Mouse (Mus musculus): ENCODE results near the gene Iffo1. TPM values are rescaled to one million over a fixed set of nuclear protein-coding genes. Genes with fewer than 3 reads are reported as not detected.

Iffo1 gene
- polyA plus RNA-seq, 1 experiment = 90.4 TPM

DNA sequence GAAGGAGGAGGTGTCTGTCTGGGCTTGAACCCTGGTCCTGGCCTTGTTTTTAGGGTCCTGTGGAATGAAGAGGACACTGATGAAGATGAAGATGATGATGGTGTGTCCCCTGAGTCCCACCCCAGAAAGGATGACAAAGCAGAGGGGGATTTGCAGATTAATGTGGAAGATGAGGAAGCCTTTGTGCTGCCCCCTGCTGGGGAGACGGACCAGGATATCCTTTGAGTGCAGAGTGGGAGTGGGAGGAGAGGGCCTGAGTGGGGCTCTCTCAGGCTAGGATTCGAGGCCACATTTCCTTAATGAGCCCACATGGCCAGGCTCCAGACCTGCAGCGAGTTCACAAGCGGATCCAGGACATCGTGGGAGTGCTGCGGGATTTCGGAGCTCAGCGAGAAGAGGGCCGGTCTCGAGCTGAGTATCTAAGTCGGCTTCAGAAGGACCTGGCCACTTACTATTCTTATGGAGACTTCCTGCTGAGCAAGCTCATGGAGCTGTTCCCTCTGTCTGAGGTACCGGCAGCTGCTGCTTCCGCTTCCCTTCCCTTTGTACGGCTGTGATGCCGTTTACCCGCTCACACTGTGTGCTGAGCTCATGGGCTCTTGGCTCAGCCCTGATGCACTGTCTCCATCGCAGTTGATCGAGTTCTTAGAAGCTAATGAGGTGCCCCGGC lies 7.9 kb upstream of the Iffo1 start:
- TF ChIP-seq POLR2A (IDR thresholded peaks at IDR 0.05; ENCODE audit: control insufficient read depth, extremely low read depth, insufficient read depth, low read length, poor library complexity) (no peak), CTCF (IDR thresholded peaks at IDR 0.05; ENCODE audit: borderline replicate concordance, control insufficient read depth, extremely low read depth, insufficient read depth, low read length, poor library complexity) (peak; percentile 15; the same call in 1 of the 2 replicates)
- H3K36me3 ChIP-seq (ENCODE audit: control insufficient read depth, insufficient read depth, low read length) = peaks cover 32% of the 10 kb centered on the region
- peaks cover 4% of the 10 kb centered on the region for H3K4me1 ChIP-seq (replicated peaks; ENCODE audit: control insufficient read depth, insufficient read depth, low read length)
- WGBS = 93% methylated on average over 19 of the region's 19 CpGs
- no peaks in the 10 kb centered on the region for H3K27me3 ChIP-seq (ENCODE audit: control insufficient read depth, insufficient read depth, low read length)
- H3K27ac ChIP-seq (ENCODE audit: control insufficient read depth, insufficient read depth, low read length) = no peak overlapping the region
- DNase-seq = peak; percentile 62
- no peak overlapping the region for H3K4me3 ChIP-seq (ENCODE audit: control insufficient read depth, insufficient read depth, low read length)

DNA sequence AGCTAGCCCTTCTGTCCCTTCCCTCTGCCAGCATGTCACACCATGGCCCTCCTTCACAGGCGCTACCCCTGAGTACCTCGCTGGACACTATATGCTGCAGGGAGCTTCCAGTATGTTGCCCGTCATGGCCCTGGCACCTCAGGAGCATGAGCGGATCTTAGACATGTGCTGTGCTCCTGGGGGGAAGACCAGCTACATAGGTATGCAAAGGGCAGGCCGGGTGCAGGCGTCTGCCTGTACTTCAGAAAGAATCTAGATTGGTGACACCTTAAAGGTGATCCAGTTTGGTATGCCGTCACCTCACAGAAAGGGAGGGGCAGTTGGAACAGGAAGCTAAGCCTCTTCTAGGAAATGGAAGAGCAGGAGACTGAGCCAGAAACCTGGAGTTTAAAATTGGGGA lies 5.3 kb upstream of the Iffo1 start:
- WGBS = over 99% methylated on average over 7 of the region's 7 CpGs
- H3K27ac ChIP-seq (ENCODE audit: control insufficient read depth, insufficient read depth, low read length) = no peak overlapping the region
- H3K4me3 ChIP-seq (ENCODE audit: control insufficient read depth, insufficient read depth, low read length) = no peak overlapping the region
- 0 out of 2 replicates have a peak, but pooled peaks cover under 1% of the 10 kb centered on the region for H3K4me1 ChIP-seq (replicated peaks; ENCODE audit: control insufficient read depth, insufficient read depth, low read length)
- H3K27me3 ChIP-seq (ENCODE audit: control insufficient read depth, insufficient read depth, low read length) = no peaks in the 10 kb centered on the region
- no peak for DNase-seq
- TF ChIP-seq CTCF (IDR thresholded peaks at IDR 0.05; ENCODE audit: borderline replicate concordance, control insufficient read depth, extremely low read depth, insufficient read depth, low read length, poor library complexity) (no peak), POLR2A (IDR thresholded peaks at IDR 0.05; ENCODE audit: control insufficient read depth, extremely low read depth, insufficient read depth, low read length, poor library complexity) (no peak)
- peaks cover 30% of the 10 kb centered on the region for H3K36me3 ChIP-seq (ENCODE audit: control insufficient read depth, insufficient read depth, low read length)

DNA sequence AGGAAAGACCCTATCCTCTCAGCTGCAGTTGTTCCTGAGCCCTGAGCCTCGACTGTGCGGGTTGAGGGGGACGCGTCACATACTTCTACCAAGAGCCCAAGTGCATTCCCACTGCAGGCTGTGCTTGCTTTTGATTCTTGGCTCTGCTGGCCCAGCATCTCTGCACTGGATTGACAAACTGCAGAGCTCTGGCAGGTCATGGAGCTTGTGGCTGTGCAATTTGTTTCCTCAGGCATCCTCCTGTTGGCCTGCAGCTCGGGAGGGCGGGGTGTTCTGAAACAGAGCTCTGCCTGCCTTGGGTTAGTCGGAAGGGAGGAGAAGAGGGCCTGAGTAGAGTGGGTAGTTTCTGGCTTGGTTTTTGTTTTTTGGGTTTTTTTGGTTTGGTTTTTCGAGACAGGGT lies 2.6 kb upstream of the Iffo1 start:
- Histone ChIP-seq H3K4me3 (ENCODE audit: control insufficient read depth, insufficient read depth, low read length) (no peak overlapping the region), H3K36me3 (ENCODE audit: control insufficient read depth, insufficient read depth, low read length) (peaks cover 24% of the 10 kb centered on the region)
- WGBS = 98% methylated on average over 8 of the region's 8 CpGs

DNA sequence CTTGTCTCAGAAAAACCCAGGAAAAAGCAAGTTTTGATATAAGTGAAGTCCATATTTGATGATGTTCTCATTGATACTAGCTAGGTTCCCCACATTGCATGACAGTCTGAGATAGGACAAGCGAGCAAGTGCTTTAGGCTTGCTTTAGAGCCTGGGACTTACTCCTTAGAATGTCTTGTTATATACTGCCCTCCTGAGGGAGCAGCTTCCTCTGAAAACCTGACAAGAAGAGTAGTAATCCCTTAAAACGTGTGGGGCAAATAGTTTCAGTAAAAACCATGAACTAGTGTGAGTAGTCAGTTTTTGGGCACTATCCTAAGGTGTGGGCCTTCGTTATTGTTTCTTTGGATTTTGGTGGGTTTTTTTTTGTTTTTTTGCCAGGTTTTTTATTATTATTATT lies 1.9 kb upstream of the Iffo1 start:
- Histone ChIP-seq H3K27ac (ENCODE audit: control insufficient read depth, insufficient read depth, low read length) (no peak overlapping the region), H3K4me1 (replicated peaks; ENCODE audit: control insufficient read depth, insufficient read depth, low read length) (peaks cover 23% of the 10 kb centered on the region), H3K27me3 (ENCODE audit: control insufficient read depth, insufficient read depth, low read length) (no peaks in the 10 kb centered on the region), H3K4me3 (ENCODE audit: control insufficient read depth, insufficient read depth, low read length) (no peak overlapping the region), H3K36me3 (ENCODE audit: control insufficient read depth, insufficient read depth, low read length) (peaks cover 21% of the 10 kb centered on the region)
- no peak for DNase-seq
- 89% methylated on average over 3 of the region's 3 CpGs for WGBS
- TF ChIP-seq POLR2A (IDR thresholded peaks at IDR 0.05; ENCODE audit: control insufficient read depth, extremely low read depth, insufficient read depth, low read length, poor library complexity) = no peak
- TF ChIP-seq CTCF (IDR thresholded peaks at IDR 0.05; ENCODE audit: borderline replicate concordance, control insufficient read depth, extremely low read depth, insufficient read depth, low read length, poor library complexity) = no peak

More for the DNA sequence above, 2.6 kb upstream of the Iffo1 start:
- Histone ChIP-seq H3K27ac (ENCODE audit: control insufficient read depth, insufficient read depth, low read length) (no peak overlapping the region), H3K4me1 (replicated peaks; ENCODE audit: control insufficient read depth, insufficient read depth, low read length) (peaks cover 21% of the 10 kb centered on the region), H3K27me3 (ENCODE audit: control insufficient read depth, insufficient read depth, low read length) (no peaks in the 10 kb centered on the region)
- DNase-seq = no peak
- TF ChIP-seq CTCF (IDR thresholded peaks at IDR 0.05; ENCODE audit: borderline replicate concordance, control insufficient read depth, extremely low read depth, insufficient read depth, low read length, poor library complexity) (no peak), POLR2A (IDR thresholded peaks at IDR 0.05; ENCODE audit: control insufficient read depth, extremely low read depth, insufficient read depth, low read length, poor library complexity) (no peak)

- H3K27me3 ChIP-seq (ENCODE audit: control insufficient read depth, insufficient read depth, low read length) = no peaks in the 10 kb centered on the region
- TF ChIP-seq CTCF (IDR thresholded peaks at IDR 0.05; ENCODE audit: borderline replicate concordance, control insufficient read depth, extremely low read depth, insufficient read depth, low read length, poor library complexity) (no peak), POLR2A (IDR thresholded peaks at IDR 0.05; ENCODE audit: control insufficient read depth, extremely low read depth, insufficient read depth, low read length, poor library complexity) (no peak)
- no peak for DNase-seq
- H3K27ac ChIP-seq (ENCODE audit: control insufficient read depth, insufficient read depth, low read length) = no peak overlapping the region
- H3K4me3 ChIP-seq (ENCODE audit: control insufficient read depth, insufficient read depth, low read length) = no peak overlapping the region
- H3K4me1 ChIP-seq (replicated peaks; ENCODE audit: control insufficient read depth, insufficient read depth, low read length) = peaks cover 26% of the 10 kb centered on the region
- H3K36me3 ChIP-seq (ENCODE audit: control insufficient read depth, insufficient read depth, low read length) = peaks cover 21% of the 10 kb centered on the region
- WGBS = 94% methylated on average over 9 of the region's 9 CpGs
Observed at GRCm38 (mm10) chr6:125143904-125144303, 1.1 kb upstream of the Iffo1 start.

DNA sequence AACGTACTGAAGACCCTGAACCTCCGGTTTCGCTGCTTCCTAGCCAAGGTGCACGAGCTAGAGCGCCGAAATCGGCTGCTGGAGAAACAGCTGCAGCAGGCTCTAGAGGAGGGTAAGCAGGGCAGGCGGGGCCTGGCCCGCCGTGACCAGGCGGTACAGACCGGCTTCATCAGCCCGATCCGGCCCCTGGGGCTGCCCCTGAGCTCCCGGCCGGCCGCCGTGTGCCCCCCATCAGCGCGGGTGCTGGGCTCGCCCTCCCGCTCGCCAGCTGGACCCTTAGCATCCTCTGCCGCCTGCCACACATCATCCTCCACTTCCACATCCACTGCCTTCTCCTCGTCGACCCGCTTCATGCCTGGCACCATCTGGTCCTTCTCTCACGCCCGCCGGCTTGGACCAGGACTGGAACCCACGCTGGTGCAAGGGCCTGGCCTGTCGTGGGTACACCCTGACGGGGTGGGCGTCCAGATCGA lies 474 bp downstream of the Iffo1 start:
- 2% methylated on average over 35 of the region's 35 CpGs for WGBS
- Histone ChIP-seq H3K27ac (ENCODE audit: control insufficient read depth, insufficient read depth, low read length) (peak overlapping the region; percentile 13; the same call in 1 of the 2 replicates), H3K36me3 (ENCODE audit: control insufficient read depth, insufficient read depth, low read length) (peaks cover 14% of the 10 kb centered on the region)

More for the DNA sequence above, 474 bp downstream of the Iffo1 start:
- peaks cover 26% of the 10 kb centered on the region for H3K4me1 ChIP-seq (replicated peaks; ENCODE audit: control insufficient read depth, insufficient read depth, low read length)
- TF ChIP-seq POLR2A (IDR thresholded peaks at IDR 0.05; ENCODE audit: control insufficient read depth, extremely low read depth, insufficient read depth, low read length, poor library complexity) (no peak), CTCF (IDR thresholded peaks at IDR 0.05; ENCODE audit: borderline replicate concordance, control insufficient read depth, extremely low read depth, insufficient read depth, low read length, poor library complexity) (no peak)
- no peaks in the 10 kb centered on the region for H3K27me3 ChIP-seq (ENCODE audit: control insufficient read depth, insufficient read depth, low read length)
- no peak for DNase-seq
- peak overlapping the region; percentile 95 for H3K4me3 ChIP-seq (ENCODE audit: control insufficient read depth, insufficient read depth, low read length)

Measured in thymus, adult 2 months (tissue).